Mouse (Mus musculus) limb, embryonic 13.5 days (tissue): ENCODE measurements around the gene Spdef. TPM values are rescaled to one million over a fixed set of nuclear protein-coding genes. Genes with fewer than 3 reads are reported as not detected.

Experiments used
- ATAC-seq: fragments of 200-750 bp; cut with Nextera tagmentation; 2 replicates; pipeline ENCODE4 v1.8.0; 2017; ENCODE audit warnings: low read depth, moderate number of reproducible peaks, moderate TSS enrichment; ENCODE audit not compliant: low FRiP score
- H3K27ac ChIP-seq: fragments of 300-500 bp; sonication (generic); 2 replicates; pipeline ENCODE4 v1.5.1; 2015; ENCODE audit warnings: inconsistent platforms, mild to moderate bottlenecking, moderate library complexity
- H3K27me3 ChIP-seq: fragments of 300-500 bp; sonication (generic); 2 replicates; pipeline ENCODE4 v1.6.1; 2015; ENCODE audit warnings: mild to moderate bottlenecking, inconsistent platforms
- H3K36me3 ChIP-seq: fragments of 300-500 bp; sonication (generic); 2 replicates; pipeline ENCODE4 v1.6.1; 2015; ENCODE audit warnings: inconsistent platforms, mild to moderate bottlenecking, moderate library complexity
- H3K4me1 ChIP-seq: fragments of 300-500 bp; sonication (generic); 2 replicates; pipeline ENCODE4 v1.6.1; 2015; ENCODE audit warnings: inconsistent platforms
- H3K4me2 ChIP-seq: fragments of 300-500 bp; sonication (generic); replicated peaks from 2 replicates; pipeline ENCODE4 v1.6.1; 2015; ENCODE audit warnings: inconsistent platforms, mild to moderate bottlenecking, moderate library complexity
- H3K4me3 ChIP-seq: fragments of 300-500 bp; sonication (generic); 2 replicates; pipeline ENCODE4 v1.5.1; 2015; ENCODE audit warnings: moderate library complexity, mild to moderate bottlenecking, inconsistent platforms
- H3K9ac ChIP-seq: fragments of 300-500 bp; sonication (generic); 2 replicates; pipeline ENCODE4 v1.6.1; 2015; ENCODE audit warnings: mild to moderate bottlenecking, inconsistent platforms
- H3K9me3 ChIP-seq: fragments of 300-500 bp; sonication (generic); 2 replicates; pipeline ENCODE4 v1.6.1; 2016; ENCODE audit warnings: inconsistent platforms
- WGBS: fragments of 180-500 bp; shearing (Covaris S2); methylation state at CpG from one replicate; pipeline ENCODE4 v1.1.7; 2015; 5-methylcytosine and 5-hydroxymethylcytosine counted together
- polyA plus RNA-seq: library from polyadenylated mRNA; unstranded; fragments of >200 nt; fragmentation: Nextera tagmentation; extraction: Ambion mirVana; gene quantifications from 2 replicates; pipeline ENCODE4 v1.2.1, GENCODE M21; 2015

The Spdef gene
- 0.17 and 0.34 TPM in 2 replicates for polyA plus RNA-seq

DNA sequence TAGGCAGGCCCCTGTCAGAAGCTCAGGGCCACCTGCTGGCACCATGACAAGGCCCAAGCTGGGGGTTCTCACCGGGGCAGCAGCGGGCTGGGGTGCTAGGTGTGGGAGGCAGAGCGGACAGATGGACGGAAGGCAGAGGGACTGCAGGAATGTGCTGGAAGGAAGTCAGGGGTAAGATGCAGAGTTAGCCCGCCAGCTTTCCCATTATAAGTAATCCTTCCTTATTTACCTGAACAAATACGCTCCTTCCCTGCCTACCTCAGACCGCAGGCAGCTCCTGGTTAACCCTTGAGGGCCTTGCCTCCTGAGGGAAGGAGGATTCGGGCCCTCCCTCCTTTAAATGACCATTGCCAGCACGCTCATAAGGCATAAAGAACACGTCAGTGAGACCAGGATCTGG lies at the start of gene Spdef:
Spdef (minus strand) TSS at position 186 of the 400 bp plus-strand sequence.
- Histone ChIP-seq H3K4me2 (no peak within 1 kb of the TSS), H3K4me1 (peaks cover 26% of the 10 kb centered on the region), H3K36me3 (no peaks in the 10 kb centered on the region), H3K4me3 (no peak within 1 kb of the TSS), H3K27me3 (no peaks in the 10 kb centered on the region), H3K9ac (0 out of 2 replicates have a peak within 1 kb of the TSS, but pooled peaks have one; percentile 25), H3K9me3 (no peaks in the 10 kb centered on the region), H3K27ac (no peak within 1 kb of the TSS)
- no peak for ATAC-seq
- WGBS = 65% methylated on average over 10 of the region's 10 CpGs

DNA sequence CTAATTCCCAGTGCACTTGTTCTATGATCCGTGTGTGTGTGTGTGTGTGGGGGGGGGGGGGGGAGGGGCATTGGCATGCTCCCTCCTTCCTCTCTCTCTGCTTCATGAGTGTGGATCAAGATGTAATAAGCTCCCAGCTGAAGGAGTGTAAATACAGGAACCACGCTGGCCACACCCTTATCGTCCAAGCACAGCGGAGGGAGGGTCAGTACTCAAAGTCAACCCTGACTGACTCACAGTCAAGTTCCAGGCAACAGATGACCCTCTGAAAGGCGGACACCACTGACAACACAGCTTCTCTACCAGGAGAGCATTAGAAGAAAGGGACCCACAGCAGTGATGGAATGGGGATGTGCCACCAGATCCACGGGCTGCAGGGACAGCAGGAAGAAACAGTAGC lies 49.1 kb upstream of the Spdef start:
- peaks cover 17% of the 10 kb centered on the region for H3K4me1 ChIP-seq
- WGBS = 73% methylated on average over 6 of the region's 6 CpGs
- H3K4me2 ChIP-seq = no peak overlapping the region

DNA sequence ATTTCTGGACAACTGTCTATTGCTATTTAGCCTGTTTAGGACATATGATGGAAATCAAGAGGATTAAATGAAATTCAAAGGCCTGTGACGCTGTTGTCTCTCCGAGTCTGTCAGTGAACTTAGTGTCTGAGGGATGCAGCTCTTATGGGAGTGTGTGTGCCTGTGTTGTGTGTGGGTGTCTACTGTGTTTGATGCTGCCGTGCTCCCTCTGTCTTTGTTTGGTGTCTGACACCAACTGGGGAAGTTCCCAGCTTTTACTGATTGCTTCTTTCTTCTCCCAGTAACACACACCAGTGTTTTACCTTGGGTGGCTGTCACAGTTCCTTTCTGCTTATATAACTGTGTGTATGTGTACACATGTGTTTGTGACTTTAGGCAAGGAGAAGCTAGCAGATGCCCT lies 45.4 kb upstream of the Spdef start:
- Histone ChIP-seq H3K27ac (no peak overlapping the region), H3K36me3 (peaks cover 43% of the 10 kb centered on the region), H3K4me2 (no peak overlapping the region), H3K4me3 (no peak overlapping the region), H3K9ac (no peak overlapping the region), H3K4me1 (peaks cover 17% of the 10 kb centered on the region), H3K27me3 (no peaks in the 10 kb centered on the region), H3K9me3 (no peaks in the 10 kb centered on the region)
- 91% methylated on average over 3 of the region's 3 CpGs for WGBS
- ATAC-seq = no peak

More for the DNA sequence above, 49.1 kb upstream of the Spdef start:
- H3K4me3 ChIP-seq = no peak overlapping the region
- H3K9me3 ChIP-seq = no peaks in the 10 kb centered on the region
- peaks cover 44% of the 10 kb centered on the region for H3K36me3 ChIP-seq
- H3K27ac ChIP-seq = no peak overlapping the region
- H3K9ac ChIP-seq = no peak overlapping the region
- no peaks in the 10 kb centered on the region for H3K27me3 ChIP-seq
- ATAC-seq = no peak

DNA sequence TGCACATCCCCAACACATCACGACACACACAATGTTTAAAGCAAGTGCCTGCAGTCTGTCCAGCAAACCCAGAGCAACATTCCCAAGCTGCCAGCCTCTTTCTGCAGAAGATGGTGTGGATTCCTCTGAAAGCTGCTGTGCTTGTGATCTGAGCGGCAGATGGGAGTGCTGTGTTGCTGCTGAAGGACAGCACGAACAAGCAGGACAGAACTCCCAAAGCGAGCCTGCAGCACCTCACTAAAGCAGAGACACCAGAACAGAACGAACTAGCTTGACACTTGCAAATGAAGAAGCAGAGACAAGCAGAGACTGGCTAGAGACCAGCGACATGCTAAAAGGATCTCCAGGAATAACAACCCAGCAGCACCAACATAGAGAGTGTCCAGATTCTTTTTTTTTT lies 42.9 kb upstream of the Spdef start:
- Histone ChIP-seq H3K36me3 (peaks cover 51% of the 10 kb centered on the region), H3K27ac (no peak overlapping the region), H3K9me3 (no peaks in the 10 kb centered on the region)

DNA sequence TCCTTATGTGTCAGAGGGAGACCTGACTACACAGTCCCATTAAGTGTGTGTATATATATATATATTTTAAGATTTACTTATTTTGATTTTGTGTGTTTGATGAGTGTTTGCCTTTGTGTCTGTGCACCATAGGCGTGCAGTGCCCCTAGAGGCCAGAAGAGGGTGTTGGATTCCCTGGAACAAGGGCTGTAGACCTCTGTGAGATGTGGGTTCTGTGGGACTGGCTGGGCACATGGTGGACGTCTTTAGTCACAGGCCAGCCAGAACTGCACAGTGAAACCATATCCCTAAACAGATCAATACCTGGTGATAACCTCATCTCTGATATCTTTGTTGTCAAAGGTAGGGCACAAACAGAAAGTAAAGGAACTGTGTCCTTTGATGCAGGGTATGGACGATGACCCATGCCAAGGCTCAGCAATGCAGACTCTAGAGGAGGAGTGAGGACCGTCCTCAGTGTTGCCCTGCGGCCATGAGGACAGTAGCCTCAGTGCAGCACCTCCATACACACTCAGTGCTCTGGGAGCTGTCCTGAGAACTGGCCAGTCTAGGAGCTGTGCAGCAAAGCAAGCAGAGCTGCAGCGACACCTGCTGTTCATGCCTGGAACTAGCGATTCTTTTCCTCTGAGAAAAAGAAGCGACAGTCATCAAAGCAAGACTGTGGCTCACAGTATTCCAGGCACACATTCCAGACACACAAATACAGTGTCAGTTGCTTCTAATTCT lies 40.2 kb upstream of the Spdef start:
- no peak overlapping the region for H3K27ac ChIP-seq
- H3K9ac ChIP-seq = no peak overlapping the region
- H3K27me3 ChIP-seq = no peaks in the 10 kb centered on the region
- H3K4me2 ChIP-seq = no peak overlapping the region
- ATAC-seq = no peak
- peaks cover 11% of the 10 kb centered on the region for H3K4me1 ChIP-seq
- peaks cover 7% of the 10 kb centered on the region for H3K9me3 ChIP-seq
- peaks cover 63% of the 10 kb centered on the region for H3K36me3 ChIP-seq
- WGBS = 70% methylated on average over 8 of the region's 8 CpGs
- H3K4me3 ChIP-seq = no peak overlapping the region

More for the DNA sequence above, 42.9 kb upstream of the Spdef start:
- no peaks in the 10 kb centered on the region for H3K27me3 ChIP-seq
- no peak overlapping the region for H3K9ac ChIP-seq
- peaks cover 11% of the 10 kb centered on the region for H3K4me1 ChIP-seq
- WGBS = 78% methylated on average over 6 of the region's 6 CpGs
- H3K4me3 ChIP-seq = no peak overlapping the region
- no peak overlapping the region for H3K4me2 ChIP-seq
- ATAC-seq = no peak

DNA sequence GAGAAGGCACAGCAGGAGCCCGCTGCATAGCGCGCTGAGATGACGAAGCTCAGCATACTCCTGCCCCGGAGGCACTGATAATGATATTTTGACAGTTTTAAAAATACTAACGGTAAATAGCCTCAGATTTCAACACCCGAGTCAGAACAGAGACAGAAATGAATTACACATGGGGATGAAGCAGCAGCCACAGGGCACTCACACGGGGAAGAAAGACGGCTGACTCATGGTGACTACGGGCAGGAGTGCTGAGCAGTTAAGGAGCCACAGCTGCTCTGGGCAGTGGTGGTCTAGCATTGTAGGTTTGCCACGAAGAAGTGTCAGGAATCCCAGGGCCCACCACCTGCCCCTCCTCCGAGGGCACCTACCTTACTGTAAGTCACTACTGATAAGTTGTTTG lies 38.8 kb upstream of the Spdef start:
- no peak for ATAC-seq
- 83% methylated on average over 12 of the region's 12 CpGs for WGBS

DNA sequence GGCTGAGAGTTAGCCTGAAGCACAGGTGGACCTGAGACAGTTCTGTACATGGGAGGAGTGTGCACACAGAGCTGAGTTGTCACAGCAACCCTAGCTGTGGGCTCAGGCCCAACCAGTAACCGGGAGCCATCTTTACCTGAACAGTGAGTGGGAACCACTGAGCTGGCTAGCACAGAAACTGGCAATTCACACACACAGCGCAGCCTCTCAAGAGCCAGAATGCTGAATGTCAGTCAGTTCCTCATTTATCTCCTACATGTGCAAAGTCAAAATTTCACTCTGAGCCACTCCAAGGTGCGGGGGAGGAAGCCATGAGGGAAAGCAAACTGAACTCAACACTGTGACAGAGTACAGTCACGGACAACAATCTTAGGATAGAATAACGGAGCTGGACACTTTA lies 38.4 kb upstream of the Spdef start:
- peaks cover 7% of the 10 kb centered on the region for H3K9me3 ChIP-seq
- 88% methylated on average over 5 of the region's 5 CpGs for WGBS
- H3K27ac ChIP-seq = no peak overlapping the region
- peaks cover 72% of the 10 kb centered on the region for H3K36me3 ChIP-seq
- no peak for ATAC-seq
- H3K9ac ChIP-seq = no peak overlapping the region
- H3K27me3 ChIP-seq = no peaks in the 10 kb centered on the region
- no peaks in the 10 kb centered on the region for H3K4me1 ChIP-seq
- H3K4me3 ChIP-seq = no peak overlapping the region
- no peak overlapping the region for H3K4me2 ChIP-seq

More for the DNA sequence above, 38.8 kb upstream of the Spdef start:
- Histone ChIP-seq H3K4me1 (no peaks in the 10 kb centered on the region), H3K4me3 (no peak overlapping the region), H3K4me2 (no peak overlapping the region), H3K36me3 (peaks cover 74% of the 10 kb centered on the region), H3K27me3 (no peaks in the 10 kb centered on the region), H3K9me3 (peaks cover 7% of the 10 kb centered on the region), H3K9ac (no peak overlapping the region), H3K27ac (no peak overlapping the region)

DNA sequence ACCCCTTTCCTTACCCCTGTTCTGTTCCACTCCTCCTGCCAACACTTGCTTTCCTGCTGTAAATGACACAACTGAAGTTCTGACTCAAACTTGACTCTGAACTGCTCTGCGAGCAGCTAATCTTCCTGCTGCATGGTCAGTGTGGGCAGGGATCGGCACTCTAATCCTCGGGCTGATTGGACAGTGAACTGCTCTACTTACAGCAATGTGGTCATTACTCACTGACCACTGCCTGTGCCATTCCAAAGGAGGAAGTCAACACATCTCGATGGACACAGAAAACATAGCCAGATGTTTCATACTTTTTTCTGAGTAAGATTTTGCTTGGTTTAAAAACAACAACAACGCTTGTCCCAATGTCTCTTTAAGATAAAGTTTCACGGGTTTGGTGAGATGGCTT lies 36.3 kb upstream of the Spdef start:
- Histone ChIP-seq H3K9ac (no peak overlapping the region), H3K27ac (no peak overlapping the region), H3K36me3 (peaks cover 69% of the 10 kb centered on the region), H3K4me1 (no peaks in the 10 kb centered on the region), H3K9me3 (peaks cover 7% of the 10 kb centered on the region), H3K4me2 (no peak overlapping the region), H3K4me3 (no peak overlapping the region), H3K27me3 (no peaks in the 10 kb centered on the region)
- no peak for ATAC-seq
- 97% methylated on average over 6 of the region's 6 CpGs for WGBS

DNA sequence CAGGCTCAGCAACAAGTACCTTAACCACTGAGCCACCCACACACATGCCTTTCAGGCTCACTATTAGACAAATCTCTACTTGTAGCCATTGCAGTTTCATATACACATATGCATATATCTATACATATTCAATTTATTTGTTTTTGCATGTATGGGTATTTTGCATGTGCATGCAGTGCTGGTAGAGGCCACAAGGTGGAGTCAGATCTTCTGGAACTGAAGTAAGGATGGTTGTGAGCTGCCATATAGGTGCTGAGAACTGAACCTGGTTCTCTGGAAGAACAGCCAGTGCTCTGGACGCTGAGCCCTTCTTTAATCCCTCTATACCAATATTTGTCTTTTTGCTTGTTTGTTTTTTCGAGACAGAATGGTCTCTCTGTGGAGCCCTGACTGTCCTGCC lies 35.7 kb upstream of the Spdef start:
- Histone ChIP-seq H3K36me3 (peaks cover 74% of the 10 kb centered on the region), H3K9me3 (peaks cover 7% of the 10 kb centered on the region), H3K4me1 (no peaks in the 10 kb centered on the region), H3K27me3 (no peaks in the 10 kb centered on the region), H3K27ac (no peak overlapping the region), H3K4me3 (no peak overlapping the region), H3K4me2 (no peak overlapping the region), H3K9ac (no peak overlapping the region)
- no peak for ATAC-seq
- 98% methylated on average over 2 of the region's 2 CpGs for WGBS

DNA sequence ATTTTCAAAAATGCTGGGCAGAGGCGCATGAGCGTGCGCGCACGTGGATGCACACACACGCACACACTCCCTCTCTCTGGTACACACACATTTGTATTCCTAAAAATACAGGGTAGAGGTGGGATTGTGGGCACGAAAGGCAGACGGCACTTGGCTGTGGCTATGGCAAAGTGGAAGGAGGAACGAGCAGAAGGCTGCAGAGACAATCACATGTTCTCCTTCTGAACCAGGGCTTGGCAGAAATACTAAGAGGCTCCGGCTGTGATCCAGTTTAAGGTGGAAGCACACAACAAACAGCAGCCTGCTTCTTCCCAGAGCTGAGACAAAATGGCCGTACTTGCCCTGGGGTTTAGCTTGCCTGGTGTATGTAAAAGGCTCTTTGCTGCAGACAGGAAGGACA lies 34.1 kb upstream of the Spdef start:
- peaks cover 61% of the 10 kb centered on the region for H3K36me3 ChIP-seq

DNA sequence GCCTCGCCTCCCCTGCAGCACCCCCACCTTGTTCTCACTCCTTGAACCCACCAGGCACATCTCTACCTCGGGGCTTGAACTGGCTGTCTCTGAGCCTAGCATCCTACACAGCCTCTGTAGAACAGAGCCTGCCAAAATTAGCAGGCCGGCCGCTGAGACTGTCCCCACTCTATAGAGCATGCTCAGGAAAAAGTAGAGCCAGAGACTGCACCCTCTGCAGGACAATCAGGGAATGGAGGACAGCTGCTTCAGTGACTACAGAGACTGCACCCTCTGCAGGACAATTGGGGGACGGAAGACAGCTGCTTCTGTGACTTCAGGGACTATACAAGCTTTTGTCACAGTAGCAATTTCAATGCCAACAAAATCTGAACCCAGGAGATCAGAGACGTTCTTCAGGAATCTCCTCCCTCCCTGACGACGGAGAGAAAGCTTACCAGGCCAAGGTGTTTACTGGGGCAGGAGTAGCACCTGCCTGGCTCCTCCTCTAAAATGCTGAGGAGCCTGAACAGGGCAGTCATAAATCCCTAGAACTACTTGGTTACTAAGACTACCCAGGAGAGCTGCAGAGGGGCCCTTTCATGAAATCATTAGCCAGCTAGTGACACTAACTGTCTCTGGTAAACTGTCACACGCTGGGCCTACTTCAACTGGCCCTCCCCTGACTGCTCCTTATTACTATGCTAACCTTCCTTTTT lies 33.0 kb upstream of the Spdef start:
- WGBS = 31% methylated on average over 9 of the region's 9 CpGs
- no peak overlapping the region for H3K4me3 ChIP-seq
- H3K27me3 ChIP-seq = no peaks in the 10 kb centered on the region
- no peak overlapping the region for H3K27ac ChIP-seq
- peak; percentile 72; the same call in 1 of the 2 replicates for ATAC-seq
- H3K36me3 ChIP-seq = peaks cover 51% of the 10 kb centered on the region
- no peaks in the 10 kb centered on the region for H3K4me1 ChIP-seq
- no peak overlapping the region for H3K4me2 ChIP-seq
- H3K9ac ChIP-seq = no peak overlapping the region
- peaks cover 7% of the 10 kb centered on the region for H3K9me3 ChIP-seq

More for the DNA sequence above, 34.1 kb upstream of the Spdef start:
- no peak for ATAC-seq
- Histone ChIP-seq H3K9ac (no peak overlapping the region), H3K4me3 (no peak overlapping the region), H3K4me2 (no peak overlapping the region), H3K4me1 (no peaks in the 10 kb centered on the region), H3K27ac (no peak overlapping the region), H3K27me3 (no peaks in the 10 kb centered on the region), H3K9me3 (peaks cover 7% of the 10 kb centered on the region)
- 92% methylated on average over 11 of the region's 11 CpGs for WGBS

DNA sequence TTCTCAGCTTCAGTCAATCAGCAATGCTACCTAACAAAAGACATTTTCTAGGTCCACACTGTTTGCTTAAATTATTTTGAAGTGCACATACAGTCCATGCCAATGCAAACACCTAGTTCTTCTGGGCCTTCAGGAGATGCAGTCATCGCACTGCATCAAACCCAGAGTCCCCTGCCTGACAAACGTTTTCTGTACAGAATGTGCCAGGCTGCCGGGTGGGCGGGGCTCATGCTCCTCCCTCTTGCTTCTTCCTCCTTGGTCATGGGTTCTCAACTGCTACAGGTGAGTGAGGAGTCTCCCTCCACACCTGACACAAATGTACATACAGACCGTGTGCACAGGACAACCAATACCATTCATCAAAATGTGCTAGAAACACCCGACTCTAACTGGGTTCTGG lies 31.4 kb upstream of the Spdef start:
- Histone ChIP-seq H3K27me3 (no peaks in the 10 kb centered on the region), H3K27ac (no peak overlapping the region), H3K4me2 (no peak overlapping the region), H3K9me3 (peaks cover 6% of the 10 kb centered on the region), H3K36me3 (peaks cover 44% of the 10 kb centered on the region), H3K9ac (no peak overlapping the region), H3K4me1 (no peaks in the 10 kb centered on the region), H3K4me3 (no peak overlapping the region)
- ATAC-seq = no peak
- WGBS = 78% methylated on average over 6 of the region's 6 CpGs
